Mouse (Mus musculus): ENCODE measurements around the gene Mettl6. TPM values are rescaled to one million over a fixed set of nuclear protein-coding genes. Genes with fewer than 3 reads are reported as not detected.
"Not testable (repeated sequence)": the region's sequence is repeated elsewhere in the genome, so short reads cannot be mapped to it uniquely, and the experiment has no call there.

Mettl6 gene
- total RNA-seq, 1 experiment from 2014 or later = 24.4 TPM

GRCm38 (mm10) chr14:31472451-31473061 is 22.3 kb downstream of the Mettl6 start:
- peak; percentile 48 for DNase-seq

- DNase-seq = no peak
These were observed 25.1 kb downstream of the Mettl6 start for GRCm38 (mm10) chr14:31469711-31470110.

GRCm38 (mm10) chr14:31464176-31464575 is 30.7 kb downstream of the Mettl6 start:
- no peak for DNase-seq

GRCm38 (mm10) chr14:31462886-31463285 is 32.0 kb downstream of the Mettl6 start:
- DNase-seq = no peak

- DNase-seq = not testable (repeated sequence)
These were observed 32.6 kb downstream of the Mettl6 start for GRCm38 (mm10) chr14:31462226-31462625.

GRCm38 (mm10) chr14:31458006-31458405 is 36.8 kb downstream of the Mettl6 start:
- DNase-seq = no peak

GRCm38 (mm10) chr14:31456064-31456721 is 38.6 kb downstream of the Mettl6 start:
- DNase-seq = no peak

- peak; percentile 38 for DNase-seq
These were observed 39.8 kb downstream of the Mettl6 start for GRCm38 (mm10) chr14:31454849-31455566.

GRCm38 (mm10) chr14:31453946-31454345 is 40.9 kb downstream of the Mettl6 start:
- not testable (repeated sequence) for DNase-seq

GRCm38 (mm10) chr14:31448994-31449393 is 45.8 kb downstream of the Mettl6 start:
- DNase-seq = no peak

GRCm38 (mm10) chr14:31443616-31444015 is 51.2 kb downstream of the Mettl6 start:
- no peak for DNase-seq

GRCm38 (mm10) chr14:31440725-31441124 is 54.1 kb downstream of the Mettl6 start:
- DNase-seq = no peak

GRCm38 (mm10) chr14:31440230-31440629 is 54.6 kb downstream of the Mettl6 start:
- no peak for DNase-seq

- no peak for DNase-seq
These were observed 55.6 kb downstream of the Mettl6 start for GRCm38 (mm10) chr14:31439279-31439678.

GRCm38 (mm10) chr14:31437826-31438529 is 56.9 kb downstream of the Mettl6 start:
- DNase-seq = peak; percentile 84

GRCm38 (mm10) chr14:31435930-31436693 is 58.7 kb downstream of the Mettl6 start, which contains the start of gene Sh3bp5:
Gene Sh3bp5 (minus strand): TSS chr14:31436078.
- peak; percentile 94 for DNase-seq

- peak; percentile 37 for DNase-seq
These were observed 59.6 kb downstream of the Mettl6 start for GRCm38 (mm10) chr14:31435018-31435915.

- DNase-seq = no peak
These were observed 60.4 kb downstream of the Mettl6 start for GRCm38 (mm10) chr14:31434426-31434825.

- DNase-seq = no peak
These were observed 60.9 kb downstream of the Mettl6 start for GRCm38 (mm10) chr14:31433851-31434360.

GRCm38 (mm10) chr14:31433126-31433525 is 61.7 kb downstream of the Mettl6 start:
- no peak for DNase-seq

Data from adrenal gland, postnatal 25 days (tissue).